Mouse (Mus musculus) limb, embryonic 11.5 days (tissue): ENCODE measurements around the gene Tldc2. TPM values are rescaled to one million over a fixed set of nuclear protein-coding genes. Genes with fewer than 3 reads are reported as not detected.

ENCODE experiments used
- ATAC-seq: fragments of 200-750 bp; cut with Nextera tagmentation; 2 replicates; pipeline ENCODE4 v1.8.0; 2017; ENCODE audit warnings: low read depth; ENCODE audit not compliant: insufficient number of reproducible peaks, low FRiP score, low TSS enrichment
- DNase-seq: peaks from one replicate; pipeline ENCODE4 v3.0.0-alpha.2; 2015; ENCODE audit warnings: low spot score
- H3K27ac ChIP-seq: fragments of 300-500 bp; sonication (generic); replicated peaks from 2 replicates; pipeline ENCODE4 v1.5.1; 2014; ENCODE audit warnings: low read depth, mild to moderate bottlenecking, low read length
- H3K27me3 ChIP-seq: fragments of 300-500 bp; sonication (generic); 2 replicates; pipeline ENCODE4 v1.6.1; 2014; ENCODE audit warnings: mild to moderate bottlenecking, low read length, mixed read lengths; ENCODE audit not compliant: control insufficient read depth, insufficient read depth
- H3K36me3 ChIP-seq: fragments of 300-500 bp; sonication (generic); 2 replicates; pipeline ENCODE4 v1.6.1; 2014; ENCODE audit warnings: mild to moderate bottlenecking, low read length, moderate library complexity, mixed read lengths; ENCODE audit not compliant: control insufficient read depth, insufficient read depth
- H3K4me1 ChIP-seq: fragments of 300-500 bp; sonication (generic); 2 replicates; pipeline ENCODE4 v1.6.1; 2014; ENCODE audit warnings: low read length, mixed read lengths; ENCODE audit not compliant: control insufficient read depth, insufficient read depth
- H3K4me2 ChIP-seq: fragments of 300-500 bp; sonication (generic); 2 replicates; pipeline ENCODE4 v1.6.1; 2014; ENCODE audit warnings: low read depth, mild to moderate bottlenecking, moderate library complexity; ENCODE audit not compliant: severe bottlenecking
- H3K4me3 ChIP-seq: fragments of 300-500 bp; sonication (generic); 2 replicates; pipeline ENCODE4 v1.5.1; 2014; ENCODE audit warnings: low read depth, low read length
- H3K9ac ChIP-seq: fragments of 300-500 bp; sonication (generic); 2 replicates; pipeline ENCODE4 v1.6.1; 2014; ENCODE audit warnings: mild to moderate bottlenecking, low read length
- H3K9me3 ChIP-seq: fragments of 300-500 bp; sonication (generic); 2 replicates; pipeline ENCODE4 v1.6.1; 2016; ENCODE audit warnings: low read length; ENCODE audit not compliant: control insufficient read depth
- WGBS: fragments of 180-500 bp; shearing (Covaris S2); extraction: QIAGEN DNeasy Blood & Tissue Kit; methylation state at CpG from one replicate; pipeline ENCODE4 v1.1.7; 2014; 5-methylcytosine and 5-hydroxymethylcytosine counted together
- polyA plus RNA-seq: library from polyadenylated mRNA; unstranded; fragments of >200 nt; fragmentation: Nextera tagmentation; extraction: Ambion mirVana; gene quantifications from 2 replicates; pipeline ENCODE4 v1.2.1, GENCODE M21; 2014

The Tldc2 gene
- polyA plus RNA-seq, 1 experiment from 2014 or later = not detected

DNA sequence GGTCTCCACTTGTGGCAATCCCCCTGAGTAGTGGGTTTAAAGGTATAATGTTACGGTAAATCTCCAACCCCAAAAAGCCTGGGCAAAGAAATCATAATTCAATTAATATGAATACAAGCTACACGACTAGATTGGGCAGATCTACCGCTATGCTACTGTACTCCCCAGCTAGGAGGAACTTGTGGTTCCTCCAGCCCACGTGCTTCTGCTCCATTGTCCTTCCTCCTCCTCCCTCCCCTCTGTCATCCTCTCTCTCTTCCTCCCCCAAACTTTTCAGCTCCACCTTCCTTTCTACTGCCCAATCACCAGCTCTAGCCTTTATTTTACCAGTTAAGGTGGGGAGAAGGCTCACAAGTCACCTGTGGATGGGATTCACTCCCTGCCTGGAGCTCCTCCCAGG is 21.4 kb downstream of the Tldc2 start:
- Histone ChIP-seq H3K9me3 (no peaks in the 10 kb centered on the region), H3K4me3 (no peak overlapping the region), H3K27me3 (no peaks in the 10 kb centered on the region), H3K27ac (no peak overlapping the region), H3K9ac (no peak overlapping the region), H3K4me2 (no peak overlapping the region), H3K36me3 (no peaks in the 10 kb centered on the region; the same call in 1 of the 2 replicates), H3K4me1 (no peaks in the 10 kb centered on the region)
- WGBS = 85% methylated on average over 4 of the region's 4 CpGs
- no peak for ATAC-seq
- no peak for DNase-seq

GRCm38 (mm10) chr2:157116964-157117363 is 30.1 kb downstream of the Tldc2 start:
- Histone ChIP-seq H3K9ac (no peak overlapping the region), H3K27me3 (no peaks in the 10 kb centered on the region), H3K27ac (no peak overlapping the region), H3K4me1 (no peaks in the 10 kb centered on the region), H3K9me3 (no peaks in the 10 kb centered on the region), H3K4me2 (no peak overlapping the region), H3K4me3 (no peak overlapping the region), H3K36me3 (no peaks in the 10 kb centered on the region; the same call in 1 of the 2 replicates)
- no peak for ATAC-seq
- peak; percentile 36 for DNase-seq
- WGBS = 28% methylated on average over 3 of the region's 3 CpGs

DNA sequence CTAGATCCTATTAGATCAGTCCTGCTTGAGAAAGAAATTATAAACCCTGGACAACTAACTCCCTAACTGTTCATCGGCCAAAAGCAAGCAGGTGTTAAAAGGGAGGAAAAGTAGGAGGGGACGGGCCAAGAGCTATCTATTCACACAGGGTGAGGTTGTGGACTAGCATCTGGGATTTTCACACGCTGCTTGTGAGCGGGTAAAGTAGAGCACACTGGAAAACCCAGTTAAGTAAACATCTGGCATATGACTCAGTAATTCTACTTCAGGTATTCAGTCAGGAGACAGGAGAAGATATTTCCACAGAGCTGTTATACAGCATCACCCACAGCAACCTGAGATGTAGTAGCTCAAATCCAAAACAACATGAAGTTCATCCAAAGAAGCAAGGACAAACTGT is 31.7 kb downstream of the Tldc2 start:
- Histone ChIP-seq H3K27me3 (no peaks in the 10 kb centered on the region), H3K27ac (no peak overlapping the region), H3K4me2 (no peak overlapping the region), H3K36me3 (no peaks in the 10 kb centered on the region; the same call in 1 of the 2 replicates), H3K9me3 (no peaks in the 10 kb centered on the region), H3K4me3 (no peak overlapping the region), H3K9ac (no peak overlapping the region), H3K4me1 (no peaks in the 10 kb centered on the region)
- ATAC-seq (no peak), DNase-seq (no peak)
- 87% methylated on average over 4 of the region's 4 CpGs for WGBS

GRCm38 (mm10) chr2:157119075-157119474 is 32.2 kb downstream of the Tldc2 start:
- Histone ChIP-seq H3K27me3 (no peaks in the 10 kb centered on the region), H3K27ac (no peak overlapping the region), H3K4me1 (no peaks in the 10 kb centered on the region), H3K4me2 (no peak overlapping the region), H3K36me3 (no peaks in the 10 kb centered on the region; the same call in 1 of the 2 replicates), H3K9ac (no peak overlapping the region), H3K4me3 (no peak overlapping the region), H3K9me3 (no peaks in the 10 kb centered on the region)
- 77% methylated on average over 3 of the region's 3 CpGs for WGBS
- ATAC-seq = no peak
- DNase-seq = no peak

DNA sequence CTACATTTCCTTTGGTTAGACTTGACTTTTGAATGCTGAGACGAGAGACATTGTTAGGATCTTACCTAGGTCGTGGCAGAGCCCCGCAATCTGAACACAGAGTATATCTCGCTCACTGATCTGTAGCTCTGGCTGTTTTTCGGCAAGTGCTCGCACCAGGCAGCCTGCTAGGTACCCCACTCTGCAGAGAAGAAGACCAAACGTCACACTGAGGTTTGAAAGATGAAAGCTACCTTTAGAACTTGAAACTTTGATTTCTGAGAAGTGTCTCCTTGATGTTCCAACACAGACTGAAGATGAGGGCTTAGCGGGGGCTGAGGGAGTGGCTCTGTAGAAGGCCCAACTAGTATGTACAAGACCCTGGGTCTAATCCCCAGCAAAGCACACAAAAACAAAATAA is 34.9 kb downstream of the Tldc2 start:
- H3K9ac ChIP-seq = no peak overlapping the region
- no peaks in the 10 kb centered on the region for H3K27me3 ChIP-seq
- whole genome bisulfite sequencing = 91% methylated on average over 8 of the region's 8 CpGs
- no peak overlapping the region for H3K27ac ChIP-seq
- no peaks in the 10 kb centered on the region for H3K9me3 ChIP-seq
- DNase-seq (no peak), ATAC-seq (no peak)
- no peak overlapping the region for H3K4me2 ChIP-seq
- no peaks in the 10 kb centered on the region for H3K4me1 ChIP-seq
- H3K36me3 ChIP-seq = peaks cover 2% of the 10 kb centered on the region; the same call in 1 of the 2 replicates
- H3K4me3 ChIP-seq = no peak overlapping the region

DNA sequence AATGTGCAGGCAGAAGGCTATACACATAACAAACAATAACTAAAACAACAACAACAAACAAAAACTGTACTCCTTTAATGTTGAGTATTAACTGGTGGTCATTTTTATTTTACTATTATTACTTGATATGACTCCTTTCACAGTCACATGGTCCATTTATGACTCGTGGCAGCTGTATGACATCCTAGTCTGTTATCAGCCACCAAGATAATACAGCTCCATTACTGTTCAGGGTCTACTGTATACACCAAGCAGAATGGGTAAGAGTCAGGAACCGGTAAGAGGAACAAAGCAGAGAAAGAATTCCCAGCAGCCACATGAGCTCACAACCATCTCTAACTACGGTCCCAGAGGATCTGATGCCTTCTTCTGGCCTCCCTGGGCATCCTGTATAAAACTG is 38.4 kb downstream of the Tldc2 start:
- Histone ChIP-seq H3K27ac (no peak overlapping the region), H3K4me2 (no peak overlapping the region), H3K9ac (no peak overlapping the region), H3K4me1 (no peaks in the 10 kb centered on the region), H3K36me3 (peaks cover 2% of the 10 kb centered on the region; the same call in 1 of the 2 replicates), H3K4me3 (no peak overlapping the region), H3K9me3 (no peaks in the 10 kb centered on the region), H3K27me3 (no peaks in the 10 kb centered on the region)
- no peak for ATAC-seq
- DNase-seq = no peak
- WGBS = 93% methylated on average over 3 of the region's 3 CpGs

DNA sequence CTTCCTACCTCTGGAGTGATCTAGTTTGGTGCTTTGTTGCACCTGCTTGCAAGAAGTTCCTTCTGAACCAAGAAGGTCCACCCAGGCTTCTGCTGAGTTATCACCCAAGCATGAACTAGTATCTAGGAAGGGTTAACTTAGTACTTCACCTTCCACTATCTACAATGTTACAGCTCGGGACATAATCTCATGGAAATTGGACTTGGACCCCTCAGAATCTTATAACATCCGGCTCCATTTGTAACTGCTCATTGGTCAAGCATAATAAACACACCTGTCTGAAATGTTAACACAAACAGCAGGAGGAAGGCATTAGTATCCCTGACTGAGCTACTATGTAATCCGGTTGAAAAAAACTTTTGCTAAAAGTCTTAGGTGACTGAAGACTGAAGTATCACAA is 40.5 kb downstream of the Tldc2 start:
- ATAC-seq = no peak

GRCm38 (mm10) chr2:157128072-157128471 is 41.2 kb downstream of the Tldc2 start:
- H3K9ac ChIP-seq = no peak overlapping the region
- ATAC-seq (no peak), DNase-seq (no peak)
- no peaks in the 10 kb centered on the region for H3K4me1 ChIP-seq
- 69% methylated on average over 4 of the region's 4 CpGs for WGBS
- no peak overlapping the region for H3K4me3 ChIP-seq
- H3K9me3 ChIP-seq = no peaks in the 10 kb centered on the region
- H3K27me3 ChIP-seq = no peaks in the 10 kb centered on the region
- no peak overlapping the region for H3K4me2 ChIP-seq
- no peak overlapping the region for H3K27ac ChIP-seq
- H3K36me3 ChIP-seq = peaks cover 2% of the 10 kb centered on the region; the same call in 1 of the 2 replicates

More for the DNA sequence above, 40.5 kb downstream of the Tldc2 start:
- Histone ChIP-seq H3K27ac (no peak overlapping the region), H3K36me3 (peaks cover 2% of the 10 kb centered on the region; the same call in 1 of the 2 replicates), H3K4me3 (no peak overlapping the region), H3K27me3 (no peaks in the 10 kb centered on the region), H3K4me1 (no peaks in the 10 kb centered on the region), H3K9me3 (no peaks in the 10 kb centered on the region), H3K9ac (no peak overlapping the region), H3K4me2 (no peak overlapping the region)
- no peak for DNase-seq
- 92% methylated on average over 3 of the region's 3 CpGs for WGBS

DNA sequence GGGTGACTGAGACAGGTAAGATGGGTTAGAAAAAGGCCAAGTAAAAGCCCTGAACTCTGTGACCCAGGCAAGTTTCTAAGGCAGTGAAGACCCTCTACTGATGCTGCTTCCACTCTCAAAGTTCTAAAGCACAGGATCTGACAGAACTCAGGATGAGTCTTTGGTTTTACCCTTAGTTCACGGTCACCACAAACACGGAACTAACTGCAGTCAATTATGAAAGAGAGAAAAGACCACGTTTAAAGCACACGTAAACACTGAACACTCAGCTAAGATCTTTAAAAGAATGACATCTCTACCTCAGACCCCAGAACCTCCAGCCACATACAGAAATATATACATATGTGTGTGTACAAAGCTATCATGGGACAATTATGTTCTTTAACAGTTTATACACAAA is 42.2 kb downstream of the Tldc2 start:
- H3K9ac ChIP-seq = no peak overlapping the region
- H3K4me2 ChIP-seq = no peak overlapping the region
- ATAC-seq (no peak), DNase-seq (no peak)
- H3K4me3 ChIP-seq = no peak overlapping the region
- H3K4me1 ChIP-seq = no peaks in the 10 kb centered on the region
- 94% methylated on average over 4 of the region's 4 CpGs for WGBS
- no peaks in the 10 kb centered on the region for H3K27me3 ChIP-seq
- H3K36me3 ChIP-seq = peaks cover 2% of the 10 kb centered on the region; the same call in 1 of the 2 replicates
- no peak overlapping the region for H3K27ac ChIP-seq
- H3K9me3 ChIP-seq = no peaks in the 10 kb centered on the region
